Mouse (Mus musculus): Measurements from ENCODE around the gene Hcn3.

The Hcn3 gene

GRCm38 (mm10) chr3:89147101-89147978, 12.7 kb downstream of the Hcn3 start:
- DNase-seq (ENCODE audit: low spot score) = peak; percentile 40

DNA sequence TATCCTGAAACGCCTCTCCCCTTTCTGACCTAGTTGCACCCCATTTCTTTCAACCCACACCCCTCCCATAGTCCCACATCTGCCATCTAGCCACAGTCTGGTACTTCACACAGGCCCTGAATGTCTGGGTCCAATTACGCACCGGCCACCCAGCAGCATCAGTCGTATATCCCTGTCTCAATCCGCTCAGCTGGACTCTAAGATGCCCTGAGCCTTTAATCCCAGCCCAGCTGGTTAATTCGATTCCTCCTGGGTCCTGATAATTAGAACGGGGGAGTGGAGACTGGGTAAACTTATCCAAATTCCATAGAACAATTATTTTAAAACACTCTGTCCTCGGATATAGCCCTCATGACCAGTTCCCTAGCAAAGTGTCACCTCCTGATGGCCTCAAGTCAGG, 14.4 kb downstream of the Hcn3 start:
- DNase-seq (ENCODE audit: low spot score) = no peak

DNA sequence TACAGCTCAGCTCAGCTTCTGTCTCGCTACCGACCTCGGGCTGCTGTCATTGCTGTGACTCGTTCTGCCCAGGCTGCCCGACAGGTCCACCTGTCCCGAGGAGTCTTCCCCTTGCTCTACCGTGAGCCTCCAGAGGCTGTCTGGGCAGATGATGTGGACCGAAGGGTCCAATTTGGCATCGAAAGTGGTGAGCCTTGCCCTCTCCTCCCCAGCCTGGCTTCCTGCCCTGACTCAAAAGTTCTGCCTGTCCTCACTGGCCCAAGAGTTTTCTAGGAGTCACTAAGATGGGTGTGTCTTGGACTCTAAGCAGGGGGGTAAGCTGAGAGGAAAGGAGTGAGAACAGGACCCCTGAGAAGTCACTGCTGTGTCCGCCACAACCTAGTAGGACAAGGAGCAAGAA, 15.2 kb downstream of the Hcn3 start:
- DNase-seq (ENCODE audit: low spot score) = no peak

DNA sequence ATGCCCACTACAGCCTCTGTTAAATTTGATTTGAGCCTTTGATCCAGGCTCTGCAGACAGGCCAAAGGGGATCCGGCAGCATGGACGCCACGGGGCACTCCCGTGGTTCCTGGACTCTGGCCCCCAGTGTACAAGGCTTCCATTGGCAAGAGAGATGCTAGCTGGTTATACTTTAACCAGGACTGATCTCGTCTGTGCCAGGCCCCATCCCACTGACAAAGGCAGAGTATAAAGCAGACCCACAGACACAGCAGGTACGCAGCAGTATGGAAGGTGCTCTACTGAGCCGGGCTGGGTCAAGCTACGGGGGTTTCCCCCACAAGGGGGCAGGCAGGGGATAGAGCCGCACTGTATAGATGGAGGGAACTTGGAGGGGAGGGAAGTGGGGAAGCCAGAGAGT, 23.6 kb downstream of the Hcn3 start:
- DNase-seq (ENCODE audit: low spot score) = no peak

GRCm38 (mm10) chr3:89135958-89136357, 24.0 kb downstream of the Hcn3 start, which contains the start of gene Pklr:
Pklr (plus strand) TSS chr3:89136142.
- DNase-seq (ENCODE audit: low spot score) = no peak

DNA sequence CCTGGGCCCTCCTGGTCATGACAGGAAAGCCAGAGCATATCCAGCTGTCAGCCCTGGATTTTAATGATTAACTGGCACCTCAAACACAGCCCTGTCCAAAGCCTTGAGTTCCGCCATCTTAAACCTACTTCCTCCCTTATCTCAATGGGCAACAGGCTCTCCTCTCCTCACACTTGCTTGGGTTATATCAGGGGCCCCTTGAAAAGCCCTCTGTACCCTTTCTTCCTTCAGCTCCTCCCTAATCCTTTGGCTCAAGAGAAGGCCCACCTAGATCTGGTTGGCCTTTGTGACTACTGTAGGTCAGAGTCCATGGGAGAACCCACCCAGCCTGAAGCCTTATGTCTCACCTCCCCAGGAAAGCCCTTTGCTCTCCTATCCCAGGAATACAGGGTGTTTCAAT, 26.2 kb downstream of the Hcn3 start:
- no peak for DNase-seq (ENCODE audit: low spot score)

- DNase-seq (ENCODE audit: low spot score) = no peak
Measured at GRCm38 (mm10) chr3:89133063-89133450, 26.9 kb downstream of the Hcn3 start.

DNA sequence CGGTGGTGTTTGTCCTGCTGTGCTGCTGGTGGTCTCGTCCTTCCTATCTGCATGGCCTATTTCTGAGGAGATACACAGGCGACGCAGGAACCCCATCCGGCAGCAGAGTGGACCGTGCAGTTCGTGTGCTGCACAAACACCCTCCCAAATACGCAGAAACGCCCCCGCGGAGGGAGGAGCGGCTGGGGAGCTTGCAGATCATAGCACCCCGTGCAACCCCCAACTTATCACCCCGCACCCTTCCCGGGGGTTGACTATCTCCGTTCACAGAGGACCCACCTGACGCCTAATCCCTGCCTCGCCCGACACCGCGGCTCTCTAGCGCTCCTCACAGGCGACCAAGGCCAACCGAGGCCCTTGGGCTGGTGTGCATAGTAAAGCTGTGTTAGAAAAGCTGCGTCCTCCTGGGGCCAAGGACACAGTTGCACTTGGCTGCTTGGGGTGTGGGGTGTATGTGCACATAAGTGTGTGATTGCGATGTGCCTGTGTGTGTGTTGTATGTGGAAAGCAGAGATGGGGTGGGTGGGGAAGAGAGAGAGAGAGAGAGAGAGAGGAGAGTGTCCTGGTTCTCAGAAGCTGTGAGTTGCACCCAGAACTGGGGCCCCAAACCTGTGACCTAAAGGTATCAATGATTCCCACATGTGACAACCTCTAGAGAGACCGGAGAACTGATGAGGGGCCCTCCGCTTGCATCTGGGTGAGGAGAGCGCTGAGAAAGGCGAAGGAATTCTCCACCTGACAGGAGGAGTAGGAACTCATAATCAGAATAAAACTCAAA, 27.5 kb downstream of the Hcn3 start:
- peak; percentile 60 for DNase-seq (ENCODE audit: low spot score)

DNA sequence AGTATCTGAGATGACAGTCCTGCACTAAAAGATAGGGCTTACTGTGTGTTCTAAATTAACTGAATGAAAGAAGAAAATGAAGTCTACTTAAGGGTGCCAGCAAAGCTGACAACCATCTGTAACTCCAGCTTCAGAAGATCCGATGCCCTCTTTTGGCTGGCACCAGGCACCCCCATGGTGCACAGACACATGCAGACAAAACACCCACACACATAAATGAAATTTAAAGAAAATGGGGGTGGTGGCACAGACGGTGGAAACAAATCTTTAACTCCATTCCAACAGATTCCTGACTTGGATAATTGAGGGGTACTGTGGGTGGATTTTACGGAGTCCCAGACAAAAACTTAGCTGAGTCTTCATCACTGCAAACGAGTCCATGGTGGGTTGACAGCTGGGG, 28.2 kb downstream of the Hcn3 start:
- DNase-seq (ENCODE audit: low spot score) = no peak

DNA sequence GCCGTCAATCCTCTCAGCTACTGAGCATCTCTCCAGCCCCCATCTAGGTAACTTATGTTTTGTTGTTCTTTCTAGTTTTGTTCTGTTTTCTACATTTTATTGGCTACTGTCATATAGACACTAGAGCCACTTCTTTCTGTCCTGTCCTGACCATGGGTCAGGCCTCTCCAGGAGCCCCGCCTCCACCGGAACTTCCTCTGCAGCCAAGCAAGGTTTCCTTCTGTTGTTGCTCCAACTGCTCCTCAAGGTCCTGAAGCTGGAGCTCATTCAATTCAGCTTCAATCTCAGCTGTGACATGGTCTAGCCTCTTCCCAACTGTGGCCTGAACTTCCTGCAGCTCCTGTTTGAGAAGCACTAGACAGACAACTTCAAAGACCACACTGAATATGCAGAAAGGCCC, 30.1 kb downstream of the Hcn3 start:
- no peak for DNase-seq (ENCODE audit: low spot score)

DNA sequence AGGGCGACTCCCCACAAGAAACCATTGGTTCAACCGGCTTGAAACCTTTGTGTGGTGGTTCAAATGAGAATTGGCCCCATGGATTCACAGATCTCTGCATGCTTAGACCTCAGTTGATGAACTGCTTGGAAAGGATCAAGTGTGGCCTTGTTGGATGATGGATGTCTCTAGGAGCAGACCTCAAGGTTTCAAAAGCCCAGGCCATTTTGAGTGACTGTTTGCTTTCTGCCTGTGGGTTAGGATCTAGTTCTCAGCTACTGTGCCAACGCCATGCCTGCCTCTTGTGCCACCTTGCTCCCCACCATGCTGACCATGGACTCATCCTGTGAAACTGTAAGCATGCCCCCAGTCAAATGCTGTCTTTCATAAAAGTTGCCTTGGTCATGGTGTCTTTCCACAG, 34.0 kb downstream of the Hcn3 start:
- DNase-seq (ENCODE audit: low spot score) = no peak

GRCm38 (mm10) chr3:89124241-89124640, 35.8 kb downstream of the Hcn3 start:
- no peak for DNase-seq (ENCODE audit: low spot score)

- no peak for DNase-seq (ENCODE audit: low spot score)
Measured at GRCm38 (mm10) chr3:89123313-89123712, 36.7 kb downstream of the Hcn3 start.

- peak; percentile 60 for DNase-seq (ENCODE audit: low spot score)
Measured at GRCm38 (mm10) chr3:89115522-89115921, 44.5 kb downstream of the Hcn3 start.

- DNase-seq (ENCODE audit: low spot score) = no peak
Measured at GRCm38 (mm10) chr3:89113058-89113457, 46.9 kb downstream of the Hcn3 start.

DNA sequence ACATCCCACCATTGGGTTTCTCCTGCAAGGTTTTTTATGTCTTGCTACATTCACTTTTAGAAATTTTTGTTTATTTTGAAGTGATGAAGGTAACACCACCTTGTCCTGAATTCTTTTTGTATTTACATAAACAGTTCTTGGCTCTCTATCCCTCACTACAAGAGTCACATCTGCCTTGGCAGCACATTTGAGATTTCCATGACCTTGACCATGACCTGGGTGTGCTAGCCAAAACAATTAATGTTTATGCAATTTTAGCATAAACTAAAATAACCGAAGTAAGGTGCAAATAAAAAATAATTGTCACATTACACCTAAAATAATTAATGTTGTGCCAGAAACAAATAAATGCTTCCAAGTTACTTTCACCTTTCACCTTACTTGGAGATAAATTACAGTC, 51.9 kb downstream of the Hcn3 start:
- no peak for DNase-seq (ENCODE audit: low spot score)

GRCm38 (mm10) chr3:89107545-89107944, 52.5 kb downstream of the Hcn3 start:
- DNase-seq (ENCODE audit: low spot score) = no peak

GRCm38 (mm10) chr3:89106881-89107280, 53.1 kb downstream of the Hcn3 start:
- DNase-seq (ENCODE audit: low spot score) = no peak

DNA sequence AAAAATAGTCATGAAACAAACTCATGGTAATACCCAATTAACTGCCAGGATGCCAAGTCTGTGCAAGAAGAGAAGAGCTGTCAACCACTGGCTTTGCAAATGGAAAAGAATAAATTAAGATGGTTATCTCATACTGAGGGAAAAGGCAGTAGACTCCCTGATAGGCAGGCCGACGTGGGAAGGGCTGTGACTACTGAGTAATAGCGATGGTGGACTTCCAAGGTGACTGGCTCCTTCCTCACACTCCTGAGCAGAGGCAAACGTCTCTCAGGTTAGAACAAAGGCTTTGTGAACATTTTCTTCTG, 56.8 kb downstream of the Hcn3 start:
- no peak for DNase-seq (ENCODE audit: low spot score)

- DNase-seq (ENCODE audit: low spot score) = no peak
Measured at GRCm38 (mm10) chr3:89102495-89103290, 57.3 kb downstream of the Hcn3 start.

DNA sequence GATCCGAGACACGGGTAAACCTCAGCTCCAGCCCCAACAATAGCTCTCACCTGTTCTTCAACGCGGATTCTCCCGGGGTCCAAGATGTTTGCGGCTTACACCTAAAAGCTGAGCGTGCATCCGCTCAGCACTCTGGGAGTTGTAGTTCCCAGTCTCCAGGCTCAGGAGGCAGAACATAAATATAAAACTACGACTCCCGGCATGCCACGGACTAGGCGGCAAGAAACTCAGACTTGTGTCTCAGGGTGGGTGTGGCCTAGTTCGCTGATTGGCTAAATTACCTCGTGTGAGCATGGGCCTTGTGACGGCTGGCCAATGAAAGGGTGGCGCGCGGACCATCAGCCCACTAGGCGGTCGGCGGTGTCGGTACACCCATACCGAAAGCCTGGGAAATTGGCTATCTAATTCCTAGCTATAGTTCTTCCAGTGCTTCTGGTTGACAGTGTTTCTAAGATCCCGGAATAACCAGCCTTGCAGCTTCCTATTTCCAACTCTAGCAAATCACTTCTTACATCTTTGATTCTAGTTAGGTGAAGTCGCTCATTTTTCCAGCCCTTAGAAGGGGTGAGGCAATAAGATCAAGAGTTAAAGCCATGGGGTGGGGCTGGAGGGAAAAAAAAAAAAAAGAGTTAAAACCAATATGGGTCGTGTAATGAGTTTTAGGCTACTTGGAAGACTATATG, 58.0 kb downstream of the Hcn3 start, which contains the start of gene Fdps:
Fdps (minus strand) TSS at position 148 of the 683 bp plus-strand sequence.
- peak; percentile 100 for DNase-seq (ENCODE audit: low spot score)

DNA sequence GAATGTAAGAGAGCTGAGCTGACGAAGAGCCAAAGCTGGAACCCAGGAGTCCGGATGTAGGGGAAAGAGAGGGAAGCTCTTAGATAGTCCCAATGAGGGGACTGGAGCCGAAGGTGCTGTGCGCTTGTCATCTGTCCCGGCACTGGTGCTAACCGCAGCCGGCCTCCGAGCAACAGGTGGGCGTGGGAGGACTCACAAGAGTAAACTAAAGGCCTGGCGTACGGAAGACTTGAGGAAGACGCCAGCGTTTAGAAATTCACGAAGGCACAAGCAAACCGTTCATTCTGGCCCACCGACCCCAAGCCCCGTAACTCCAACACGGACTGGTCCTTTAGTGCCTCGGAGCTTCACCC, 58.6 kb downstream of the Hcn3 start:
- no peak for DNase-seq (ENCODE audit: low spot score)

Data from embryo, embryonic 10 days (tissue).